Mouse (Mus musculus) liver, embryonic 15.5 days (tissue): Measurements from ENCODE around the gene Nckap1l. TPM values are rescaled to one million over a fixed set of nuclear protein-coding genes. Genes with fewer than 3 reads are reported as not detected.

Experiments used
- ATAC-seq: fragments of 200-750 bp; cut with Nextera tagmentation; 2 replicates; pipeline ENCODE4 v1.8.0; 2017; ENCODE audit warnings: moderate number of reproducible peaks, mild to moderate bottlenecking, moderate library complexity; ENCODE audit not compliant: insufficient read depth
- H3K27ac ChIP-seq: fragments of 300-500 bp; sonication (generic); replicated peaks from 2 replicates; pipeline ENCODE4 v1.5.1; 2015; ENCODE audit warnings: mild to moderate bottlenecking, inconsistent platforms
- H3K27me3 ChIP-seq: fragments of 300-500 bp; sonication (generic); 2 replicates; pipeline ENCODE4 v1.6.1; 2015; ENCODE audit warnings: mild to moderate bottlenecking, inconsistent platforms
- H3K36me3 ChIP-seq: fragments of 300-500 bp; sonication (generic); replicated peaks from 2 replicates; pipeline ENCODE4 v1.6.1; 2015; ENCODE audit warnings: moderate library complexity, mild to moderate bottlenecking, inconsistent platforms
- H3K4me1 ChIP-seq: fragments of 300-500 bp; sonication (generic); replicated peaks from 2 replicates; pipeline ENCODE4 v1.6.1; 2015; ENCODE audit warnings: inconsistent platforms
- H3K4me2 ChIP-seq: fragments of 300-500 bp; sonication (generic); 2 replicates; pipeline ENCODE4 v1.6.1; 2015; ENCODE audit warnings: moderate library complexity, mild to moderate bottlenecking, inconsistent platforms
- H3K4me3 ChIP-seq: fragments of 300-500 bp; sonication (generic); replicated peaks from 2 replicates; pipeline ENCODE4 v1.5.1; 2015; ENCODE audit warnings: mild to moderate bottlenecking, inconsistent platforms
- H3K9ac ChIP-seq: fragments of 300-500 bp; sonication (generic); 2 replicates; pipeline ENCODE4 v1.6.1; 2015; ENCODE audit warnings: moderate library complexity, mild to moderate bottlenecking, inconsistent platforms
- H3K9me3 ChIP-seq: fragments of 300-500 bp; sonication (generic); replicated peaks from 2 replicates; pipeline ENCODE4 v1.6.1; 2016; ENCODE audit warnings: inconsistent platforms
- WGBS: fragments of 180-500 bp; shearing (Covaris S2); methylation state at CpG from one replicate; pipeline ENCODE4 v1.1.7; 2015; ENCODE audit warnings: mixed read lengths; ENCODE audit not compliant: insufficient replicate concordance; 5-methylcytosine and 5-hydroxymethylcytosine counted together
- polyA plus RNA-seq: library from polyadenylated mRNA; unstranded; fragments of >200 nt; fragmentation: Nextera tagmentation; extraction: Ambion mirVana; gene quantifications from 2 replicates; pipeline ENCODE4 v1.2.1, GENCODE M21; 2015

Gene Nckap1l
- polyA plus RNA-seq, 1 experiment from 2014 or later: 7.0 TPM

DNA sequence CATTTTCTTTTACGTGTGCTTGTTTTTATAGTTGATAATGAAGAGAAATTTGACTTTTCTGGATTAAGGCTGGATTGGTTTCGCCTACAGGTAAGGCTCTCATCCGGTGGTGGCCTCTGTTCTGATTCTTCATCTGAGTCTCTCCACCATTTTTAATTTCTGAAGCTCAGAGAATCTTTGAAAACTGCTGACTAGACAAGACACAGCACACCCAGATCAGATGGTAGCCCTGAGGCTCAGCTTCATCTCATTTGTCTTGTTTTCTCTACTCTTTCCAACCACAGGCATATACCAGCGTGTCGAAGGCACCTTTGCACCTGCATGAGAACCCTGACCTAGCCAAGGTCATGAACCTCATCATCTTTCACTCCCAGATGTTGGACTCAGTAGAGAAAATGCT, 20.2 kb downstream of the Nckap1l start:
- H3K4me2 ChIP-seq: no peak overlapping the region
- WGBS: 71% methylated on average over 5 of the region's 5 CpGs
- no peaks in the 10 kb centered on the region for H3K27me3 ChIP-seq
- no peak overlapping the region for H3K9ac ChIP-seq
- no peaks in the 10 kb centered on the region for H3K9me3 ChIP-seq
- H3K4me3 ChIP-seq: no peak overlapping the region
- no peaks in the 10 kb centered on the region for H3K4me1 ChIP-seq
- no peaks in the 10 kb centered on the region for H3K36me3 ChIP-seq
- H3K27ac ChIP-seq: no peak overlapping the region
- no peak for ATAC-seq

DNA sequence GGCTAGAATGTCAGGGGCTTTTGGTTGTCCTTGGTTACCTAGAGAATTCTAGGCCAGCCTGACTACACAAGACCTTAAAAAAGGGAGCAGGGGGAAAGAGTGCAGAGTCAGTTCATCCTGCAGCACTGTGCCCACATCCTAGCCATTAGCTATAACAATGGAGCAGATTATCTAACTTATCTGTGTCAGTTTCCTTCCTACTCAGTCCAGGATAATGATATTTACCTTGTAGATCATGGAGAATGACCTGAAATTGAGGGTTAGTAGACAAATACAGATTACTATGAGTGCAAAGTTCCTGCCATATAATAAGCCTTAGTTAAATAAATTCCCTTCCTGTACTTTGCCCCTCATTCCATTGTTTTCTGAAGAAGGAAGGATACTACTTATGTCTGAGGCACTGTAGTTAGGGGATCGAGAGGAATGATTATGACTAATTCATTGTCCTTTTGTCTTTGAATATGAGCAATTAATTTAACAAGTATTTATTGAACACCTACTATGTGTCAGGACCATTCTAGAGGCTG, 25.5 kb downstream of the Nckap1l start:
- no peaks in the 10 kb centered on the region for H3K27me3 ChIP-seq

DNA sequence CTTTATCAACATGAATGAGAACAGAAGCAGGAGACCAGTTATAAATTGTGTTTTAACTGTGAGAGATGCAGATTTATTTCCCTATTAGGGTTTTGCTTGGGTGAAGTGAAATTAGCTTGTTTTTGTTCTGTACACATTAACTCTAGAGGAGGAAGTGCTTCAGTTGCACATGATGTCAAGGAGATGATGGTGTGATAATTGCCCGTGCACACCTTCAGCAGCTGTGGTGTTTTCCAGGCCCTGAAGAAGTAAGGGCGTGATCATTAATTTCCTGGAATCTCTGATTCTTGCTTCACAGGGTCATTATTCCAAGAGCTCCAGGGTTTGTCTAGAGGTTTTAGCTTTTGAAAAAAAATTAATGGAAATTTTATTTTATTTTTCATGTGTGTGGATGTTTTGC, 26.5 kb downstream of the Nckap1l start:
- Histone ChIP-seq H3K27ac (no peak overlapping the region), H3K9ac (no peak overlapping the region), H3K4me2 (no peak overlapping the region), H3K9me3 (no peaks in the 10 kb centered on the region), H3K4me3 (no peak overlapping the region), H3K36me3 (0 out of 2 replicates have a peak, but pooled peaks cover 3% of the 10 kb centered on the region), H3K4me1 (no peaks in the 10 kb centered on the region), H3K27me3 (no peaks in the 10 kb centered on the region)
- WGBS: 47% methylated on average over 2 of the region's 2 CpGs
- no peak for ATAC-seq

More for the DNA sequence above, 25.5 kb downstream of the Nckap1l start:
- H3K27ac ChIP-seq: no peak overlapping the region
- H3K4me1 ChIP-seq: no peaks in the 10 kb centered on the region
- no peak for ATAC-seq
- 57% methylated on average over 1 of the region's 1 CpGs for WGBS
- no peak overlapping the region for H3K4me2 ChIP-seq
- no peak overlapping the region for H3K9ac ChIP-seq
- H3K9me3 ChIP-seq: no peaks in the 10 kb centered on the region
- H3K4me3 ChIP-seq: no peak overlapping the region
- 0 out of 2 replicates have a peak, but pooled peaks cover 3% of the 10 kb centered on the region for H3K36me3 ChIP-seq

DNA sequence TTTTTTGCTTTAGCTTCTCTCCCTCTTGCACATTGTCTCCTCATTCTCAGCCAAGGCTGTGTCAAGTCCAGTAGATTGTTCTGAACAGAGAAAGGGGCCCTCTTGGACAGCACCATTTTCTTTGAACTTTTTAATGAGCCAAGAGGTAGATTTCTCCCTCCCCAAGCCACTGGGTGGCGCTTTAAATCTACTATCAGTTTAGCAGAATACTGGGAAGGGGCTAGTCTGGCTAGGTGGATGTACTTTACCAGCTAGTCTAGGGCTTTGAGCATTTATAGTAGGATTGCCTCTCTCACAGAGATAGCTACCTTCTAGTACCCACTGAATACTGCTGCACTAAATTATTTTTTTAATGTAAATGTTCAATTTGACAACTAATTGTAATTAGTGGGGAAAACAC, 28.9 kb downstream of the Nckap1l start:
- Histone ChIP-seq H3K4me1 (no peaks in the 10 kb centered on the region), H3K4me3 (no peak overlapping the region), H3K27me3 (no peaks in the 10 kb centered on the region), H3K27ac (no peak overlapping the region), H3K36me3 (0 out of 2 replicates have a peak, but pooled peaks cover 3% of the 10 kb centered on the region), H3K9me3 (no peaks in the 10 kb centered on the region), H3K9ac (no peak overlapping the region), H3K4me2 (no peak overlapping the region)
- 16% methylated on average over 1 of the region's 1 CpGs for WGBS
- ATAC-seq: no peak

DNA sequence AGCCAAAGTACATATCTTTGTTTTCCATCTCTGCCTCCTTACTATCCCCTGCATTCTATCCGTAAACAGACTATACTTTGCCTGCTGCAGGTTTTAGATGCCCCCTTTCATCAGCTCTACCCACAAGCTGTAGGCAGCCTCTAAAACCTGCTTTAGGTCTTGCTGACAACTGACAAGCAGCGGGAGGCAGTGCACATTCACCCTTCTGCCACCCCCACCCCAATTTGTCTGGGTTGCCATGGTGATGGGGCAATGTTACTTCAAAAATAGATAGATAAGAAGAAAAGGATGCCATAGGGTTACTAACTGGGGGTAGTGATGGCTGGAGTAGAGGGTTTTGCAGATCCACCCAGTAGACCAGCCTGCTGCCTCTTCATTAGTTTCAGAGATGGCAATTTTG, 30.9 kb downstream of the Nckap1l start:
- Histone ChIP-seq H3K36me3 (0 out of 2 replicates have a peak, but pooled peaks cover 3% of the 10 kb centered on the region), H3K9me3 (no peaks in the 10 kb centered on the region), H3K4me2 (no peak overlapping the region), H3K4me1 (no peaks in the 10 kb centered on the region), H3K4me3 (no peak overlapping the region), H3K27ac (no peak overlapping the region), H3K9ac (no peak overlapping the region), H3K27me3 (no peaks in the 10 kb centered on the region)
- WGBS: 52% methylated on average over 2 of the region's 2 CpGs
- no peak for ATAC-seq

DNA sequence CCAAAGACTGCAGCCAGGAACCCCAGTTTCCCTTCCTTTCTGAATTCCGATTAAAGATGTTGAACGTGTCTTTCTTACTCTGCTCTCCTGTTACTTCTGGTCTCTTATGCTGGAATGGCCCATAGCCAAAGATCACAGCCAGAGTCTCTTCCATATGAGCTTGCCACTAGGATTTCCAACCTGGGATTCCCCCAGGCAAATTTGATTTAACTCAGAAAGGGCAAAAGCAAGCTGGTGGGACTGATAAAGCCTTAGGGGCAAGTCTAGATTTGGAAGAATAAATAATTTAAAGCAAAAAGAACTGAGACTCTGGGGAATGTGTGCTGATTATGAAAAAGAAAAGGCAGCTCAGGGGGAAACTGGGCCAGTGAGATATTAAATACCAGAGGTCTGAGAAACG, 31.5 kb downstream of the Nckap1l start:
- H3K9ac ChIP-seq: no peak overlapping the region
- H3K4me1 ChIP-seq: no peaks in the 10 kb centered on the region
- no peaks in the 10 kb centered on the region for H3K9me3 ChIP-seq
- H3K4me2 ChIP-seq: no peak overlapping the region
- no peak overlapping the region for H3K4me3 ChIP-seq
- ATAC-seq: no peak
- H3K27me3 ChIP-seq: no peaks in the 10 kb centered on the region
- 0 out of 2 replicates have a peak, but pooled peaks cover 3% of the 10 kb centered on the region for H3K36me3 ChIP-seq
- WGBS: 57% methylated on average over 3 of the region's 3 CpGs
- H3K27ac ChIP-seq: no peak overlapping the region

DNA sequence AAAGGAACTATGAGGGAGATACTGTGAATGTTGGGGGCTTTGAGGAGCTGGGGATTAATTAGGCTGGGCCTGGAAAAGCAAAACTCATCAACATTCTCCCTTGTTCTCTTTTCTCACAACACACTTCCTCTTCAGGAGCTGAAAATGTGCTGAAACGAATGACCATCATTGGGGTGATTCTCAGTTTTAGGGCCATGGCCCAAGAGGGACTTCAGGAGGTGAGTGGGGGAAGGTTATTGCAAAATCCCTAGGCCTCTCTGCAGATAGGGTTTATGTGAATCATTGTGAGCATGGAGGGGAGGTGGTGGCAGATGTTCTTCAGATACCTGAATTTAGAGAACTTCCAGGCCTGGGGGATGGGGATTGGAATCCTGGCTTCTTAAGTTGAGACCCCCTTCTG, 33.1 kb downstream of the Nckap1l start:
- Histone ChIP-seq H3K9me3 (no peaks in the 10 kb centered on the region), H3K27me3 (no peaks in the 10 kb centered on the region), H3K27ac (no peak overlapping the region), H3K36me3 (no peaks in the 10 kb centered on the region), H3K9ac (no peak overlapping the region), H3K4me3 (no peak overlapping the region), H3K4me2 (no peak overlapping the region), H3K4me1 (no peaks in the 10 kb centered on the region)
- ATAC-seq: no peak
- WGBS: 21% methylated on average over 1 of the region's 1 CpGs

DNA sequence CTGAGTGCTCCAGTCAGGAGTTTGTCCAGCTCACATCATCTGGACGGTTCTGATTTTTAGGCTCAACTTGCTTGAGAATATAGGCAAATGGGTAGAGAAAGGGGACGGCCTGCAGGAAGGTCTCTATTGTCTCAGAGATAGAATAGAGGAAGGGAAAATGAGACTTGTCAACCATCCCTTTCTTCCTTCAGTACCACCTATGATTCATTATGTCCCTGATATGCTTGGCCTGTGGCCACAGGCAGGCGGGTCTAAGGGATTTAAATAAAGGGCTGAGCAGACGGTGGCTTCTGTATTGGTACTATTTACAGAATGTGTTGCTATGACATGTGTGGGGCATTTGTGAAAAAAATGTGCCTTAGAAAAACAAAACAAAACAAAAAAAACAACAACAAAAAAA, 34.7 kb downstream of the Nckap1l start:
- H3K9me3 ChIP-seq: no peaks in the 10 kb centered on the region
- H3K4me1 ChIP-seq: no peaks in the 10 kb centered on the region
- ATAC-seq: no peak
- no peaks in the 10 kb centered on the region for H3K36me3 ChIP-seq
- H3K4me3 ChIP-seq: no peak overlapping the region
- WGBS: 66% methylated on average over 4 of the region's 4 CpGs
- no peak overlapping the region for H3K9ac ChIP-seq
- H3K27me3 ChIP-seq: no peaks in the 10 kb centered on the region
- H3K4me2 ChIP-seq: no peak overlapping the region
- no peak overlapping the region for H3K27ac ChIP-seq

DNA sequence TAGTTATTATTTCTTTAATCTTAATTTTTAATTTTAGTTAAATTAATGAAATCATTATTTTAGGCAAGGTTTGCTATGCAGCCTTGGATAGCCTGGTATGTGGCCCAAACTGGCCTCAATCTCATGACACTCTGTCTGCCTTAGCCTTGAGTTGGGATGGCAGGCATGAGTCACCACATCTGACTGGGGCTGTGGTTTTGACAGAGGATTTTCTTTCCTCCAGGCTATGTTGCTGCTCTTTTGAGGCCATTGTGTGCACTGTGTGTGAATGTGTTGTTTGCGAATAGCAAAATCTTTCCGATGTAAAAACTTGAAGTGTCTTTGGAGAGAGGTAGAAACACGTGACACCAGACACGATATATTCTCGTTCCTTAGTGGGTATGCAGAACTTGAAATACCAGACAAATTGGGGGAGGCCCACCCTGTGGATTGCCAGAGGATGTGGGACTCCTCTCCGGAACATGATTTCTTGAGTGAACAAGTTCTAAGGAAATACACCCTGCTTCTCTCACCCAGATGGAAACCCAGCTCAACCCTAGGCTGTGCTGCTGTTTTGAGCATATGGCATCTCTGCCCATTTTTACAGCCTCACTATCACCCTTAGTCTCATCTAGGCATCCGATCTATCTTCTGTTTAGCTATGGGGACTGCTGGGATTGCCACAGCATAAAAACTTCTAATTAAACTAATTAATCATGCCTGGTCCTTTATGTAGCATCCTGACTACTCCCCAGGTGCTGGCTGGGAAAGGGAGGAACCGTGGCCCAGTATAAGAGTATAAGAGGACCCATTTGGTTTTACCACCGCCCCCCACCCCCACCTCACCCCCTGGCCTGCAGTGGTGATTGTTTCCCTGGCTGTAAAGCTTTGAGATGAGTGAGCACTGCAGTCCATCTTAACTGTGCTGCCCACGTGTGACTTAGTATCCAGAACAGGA, 42.9 kb downstream of the Nckap1l start:
- WGBS: 68% methylated on average over 10 of the region's 10 CpGs
- H3K4me2 ChIP-seq: no peak overlapping the region
- no peak overlapping the region for H3K4me3 ChIP-seq
- H3K4me1 ChIP-seq: no peaks in the 10 kb centered on the region
- no peaks in the 10 kb centered on the region for H3K36me3 ChIP-seq
- 0 out of 2 replicates have a peak, but pooled peaks cover 1% of the 10 kb centered on the region for H3K27me3 ChIP-seq
- H3K27ac ChIP-seq: no peak overlapping the region
- ATAC-seq: no peak
- no peak overlapping the region for H3K9ac ChIP-seq
- H3K9me3 ChIP-seq: no peaks in the 10 kb centered on the region

DNA sequence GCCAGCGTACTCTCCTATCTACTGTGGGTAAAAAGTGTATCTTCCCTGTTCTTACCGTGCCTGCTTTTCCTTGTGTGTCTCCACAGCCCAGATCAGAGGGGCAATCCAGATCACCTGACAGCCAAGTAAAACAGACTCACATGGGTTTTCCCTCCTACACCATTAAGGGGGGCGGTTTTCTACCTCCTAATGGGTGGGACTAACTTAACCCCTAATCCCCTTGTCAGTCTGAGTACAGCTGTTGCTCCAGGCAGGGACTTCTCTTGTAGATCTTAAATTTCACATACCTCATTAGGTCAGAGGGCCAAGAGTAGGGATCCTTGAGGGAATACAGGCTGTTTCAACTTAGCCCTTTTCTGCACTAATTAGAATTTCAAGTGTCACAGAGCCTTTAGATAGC, 44.6 kb downstream of the Nckap1l start:
- Histone ChIP-seq H3K27ac (no peak overlapping the region), H3K9me3 (no peaks in the 10 kb centered on the region), H3K36me3 (no peaks in the 10 kb centered on the region), H3K27me3 (peaks cover 18% of the 10 kb centered on the region), H3K4me3 (no peak overlapping the region), H3K4me2 (no peak overlapping the region), H3K4me1 (no peaks in the 10 kb centered on the region; the same call in 1 of the 2 replicates), H3K9ac (no peak overlapping the region)
- ATAC-seq: no peak
- WGBS: 47% methylated on average over 3 of the region's 3 CpGs

DNA sequence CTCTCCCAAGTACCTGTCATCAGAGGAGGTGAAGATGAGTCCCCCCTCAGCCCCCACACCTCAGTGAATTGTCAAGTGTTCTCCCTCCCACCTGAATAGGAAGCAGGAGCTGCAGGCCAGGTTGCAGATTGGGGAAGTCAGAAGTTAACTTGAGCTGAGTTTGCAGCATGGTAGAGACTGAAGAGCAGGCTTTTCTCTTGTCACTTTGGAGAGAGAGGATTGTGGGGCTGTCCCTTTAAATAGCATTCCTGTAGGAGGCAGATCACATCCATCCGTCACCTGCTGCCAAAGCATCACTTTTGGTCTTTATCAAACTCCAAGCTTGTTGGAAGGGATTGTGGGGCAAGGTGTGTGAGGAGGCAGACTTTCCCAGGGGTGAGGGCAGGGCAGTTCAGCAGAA, 47.1 kb downstream of the Nckap1l start:
- WGBS: 46% methylated on average over 1 of the region's 1 CpGs
- no peaks in the 10 kb centered on the region for H3K36me3 ChIP-seq
- no peaks in the 10 kb centered on the region for H3K9me3 ChIP-seq
- H3K4me1 ChIP-seq: no peaks in the 10 kb centered on the region; the same call in 1 of the 2 replicates
- no peak overlapping the region for H3K9ac ChIP-seq
- H3K27me3 ChIP-seq: peaks cover 44% of the 10 kb centered on the region
- no peak for ATAC-seq
- H3K4me2 ChIP-seq: no peak overlapping the region
- H3K27ac ChIP-seq: no peak overlapping the region
- no peak overlapping the region for H3K4me3 ChIP-seq
